Mouse (Mus musculus) ES-E14 (cell line): Measurements from ENCODE around the gene C1rl.

ENCODE experiments used
- CHD2 ChIP-seq: IDR thresholded peaks from 2 replicates; pipeline ENCODE4 v1.6.1; 2014; ENCODE audit warnings: mild to moderate bottlenecking, low read depth, low read length, inconsistent platforms
- MAFK ChIP-seq: IDR thresholded peaks from 2 replicates; pipeline ENCODE4 v1.6.1; 2014; ENCODE audit warnings: mild to moderate bottlenecking, low read depth, low read length, inconsistent platforms; ENCODE audit not compliant: insufficient read depth
- ZC3H11A ChIP-seq: IDR thresholded peaks from 2 replicates; pipeline ENCODE4 v1.6.1; 2012; ENCODE audit warnings: low read depth, mild to moderate bottlenecking, inconsistent platforms, low read length, borderline replicate concordance

- TF ChIP-seq MAFK (no peak), ZC3H11A (no peak), CHD2 (no peak)
These were observed 7.3 kb upstream of the C1rl start for GRCm38 (mm10) chr6:124485414-124486144.
